Mouse (Mus musculus) common myeloid progenitor, adult 5-6 weeks (primary cell): ENCODE results near the gene Stk39. TPM values are rescaled to one million over a fixed set of nuclear protein-coding genes. Genes with fewer than 3 reads are reported as not detected.
"Not testable (repeated sequence)": the region's sequence is repeated elsewhere in the genome, so short reads cannot be mapped to it uniquely, and the experiment has no call there.

Source experiments
- ATAC-seq: replicated peaks from 2 replicates; pipeline ENCODE4 v1.8.0; 2016; ENCODE audit warnings: low read depth, mild to moderate bottlenecking, moderate TSS enrichment, inconsistent platforms; ENCODE audit not compliant: poor library complexity, severe bottlenecking
- total RNA-seq: library from RNA; stranded (forward); fragments of 200-1000, 187-1606 nt; gene quantifications from 2 replicates; pipeline ENCODE4 v1.2.3, GENCODE M21; 2017

Stk39 gene
- total RNA-seq, 1 experiment from 2014 or later = 3.9 TPM

- ATAC-seq = no peak
These were observed 219.9 kb downstream of the Stk39 start for GRCm38 (mm10) chr2:68252048-68252758.

GRCm38 (mm10) chr2:68250897-68251296, 221.2 kb downstream of the Stk39 start:
- ATAC-seq = no peak

- peak; percentile 88 for ATAC-seq
These were observed 222.1 kb downstream of the Stk39 start for GRCm38 (mm10) chr2:68249855-68250424.

GRCm38 (mm10) chr2:68246284-68246683, 225.8 kb downstream of the Stk39 start:
- no peak for ATAC-seq

GRCm38 (mm10) chr2:68244556-68244955, 227.5 kb downstream of the Stk39 start:
- no peak for ATAC-seq

- ATAC-seq = no peak
These were observed 228.1 kb downstream of the Stk39 start for GRCm38 (mm10) chr2:68243879-68244553.

- ATAC-seq = no peak
These were observed 228.8 kb downstream of the Stk39 start for GRCm38 (mm10) chr2:68243273-68243672.

GRCm38 (mm10) chr2:68242069-68242468, 230.0 kb downstream of the Stk39 start:
- peak; percentile 91 for ATAC-seq

- ATAC-seq = no peak
These were observed 230.4 kb downstream of the Stk39 start for GRCm38 (mm10) chr2:68241640-68242039.

- ATAC-seq = not testable (repeated sequence)
These were observed 232.7 kb downstream of the Stk39 start for GRCm38 (mm10) chr2:68239415-68239814.

- ATAC-seq = no peak
These were observed 239.1 kb downstream of the Stk39 start for GRCm38 (mm10) chr2:68232929-68233328.

- no peak for ATAC-seq
These were observed 242.2 kb downstream of the Stk39 start for GRCm38 (mm10) chr2:68229872-68230271.

- no peak for ATAC-seq
These were observed 243.0 kb downstream of the Stk39 start for GRCm38 (mm10) chr2:68229081-68229480.

- ATAC-seq = no peak
These were observed 249.7 kb downstream of the Stk39 start for GRCm38 (mm10) chr2:68222227-68222873.

GRCm38 (mm10) chr2:68221226-68221625, 250.8 kb downstream of the Stk39 start:
- peak; percentile 38; the same call in 1 of the 2 replicates for ATAC-seq

GRCm38 (mm10) chr2:68219823-68220222, 252.2 kb downstream of the Stk39 start:
- ATAC-seq = peak; percentile 62

GRCm38 (mm10) chr2:68215176-68215575, 256.9 kb downstream of the Stk39 start:
- ATAC-seq = no peak

- peak; percentile 83 for ATAC-seq
These were observed 257.7 kb downstream of the Stk39 start for GRCm38 (mm10) chr2:68214400-68214799.

- ATAC-seq = no peak
These were observed 260.6 kb downstream of the Stk39 start for GRCm38 (mm10) chr2:68211443-68211842.

- ATAC-seq = no peak
These were observed 275.8 kb downstream of the Stk39 start for GRCm38 (mm10) chr2:68196245-68196644.

- ATAC-seq = no peak
These were observed 277.6 kb downstream of the Stk39 start for GRCm38 (mm10) chr2:68194444-68194843.
